Mouse (Mus musculus) CD4-positive naive resting alpha-beta T cell, adult 76 days (primary cell): ENCODE data around the gene Gm20792. TPM values are rescaled to one million over a fixed set of nuclear protein-coding genes. Genes with fewer than 3 reads are reported as not detected.

Experiments used
- total RNA-seq: library from RNA; stranded (reverse); gene quantifications from one replicate; pipeline ENCODE4 v1.2.4, GENCODE M21; 2023

Gm20792 gene
- not detected for total RNA-seq

DNA sequence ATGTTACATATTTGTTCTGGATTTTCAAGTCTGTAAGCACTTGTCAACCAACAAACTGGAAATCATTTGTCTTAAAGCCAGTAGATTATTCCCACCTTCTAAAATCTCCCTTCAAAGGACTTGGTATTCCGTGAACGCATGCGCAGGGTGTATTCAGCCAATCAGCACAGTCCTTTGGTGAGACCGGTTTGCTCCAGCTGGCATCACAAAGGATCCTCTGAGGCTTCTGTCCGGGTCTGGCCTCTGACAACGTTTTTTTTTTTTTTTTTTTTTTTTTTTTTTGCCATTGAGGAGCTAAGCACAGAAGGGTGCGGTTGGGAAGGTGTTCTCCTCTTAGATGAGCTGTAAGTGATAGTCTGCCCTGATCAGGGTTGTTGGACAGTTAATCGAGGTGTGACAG lies at the start of gene Gm20792:
Gm20792 (plus strand) TSS at position 301 of the 400 bp plus-strand sequence.

